Mouse (Mus musculus): Measurements from ENCODE around the gene Bmpr1b. TPM values are rescaled to one million over a fixed set of nuclear protein-coding genes. Genes with fewer than 3 reads are reported as not detected.

The Bmpr1b gene
- total RNA-seq, 4 experiments from 2014 or later: 19.7 to 21.1 (median 20.3) TPM

DNA sequence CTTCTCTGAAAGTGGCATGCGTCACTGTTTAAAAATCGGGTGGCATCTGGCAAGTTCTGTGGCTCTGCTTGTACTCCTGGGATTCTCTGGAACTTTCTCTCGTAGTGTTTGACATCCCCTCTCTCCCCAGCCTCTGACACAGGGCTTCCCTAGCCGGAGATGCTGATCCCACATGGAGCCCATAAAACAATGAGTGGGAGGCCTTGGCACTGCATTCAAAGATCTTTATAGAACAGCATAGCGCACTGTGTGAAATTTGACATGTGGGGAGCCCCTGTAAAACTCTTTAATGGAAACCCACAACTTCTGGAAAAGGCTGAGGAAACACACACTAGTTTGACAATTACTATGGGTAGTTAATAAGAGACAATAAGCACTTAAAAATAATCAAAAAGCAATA, 126.2 kb downstream of the Bmpr1b start:
- DNase-seq (ENCODE audit: low spot score in 2 of 2): no peak

DNA sequence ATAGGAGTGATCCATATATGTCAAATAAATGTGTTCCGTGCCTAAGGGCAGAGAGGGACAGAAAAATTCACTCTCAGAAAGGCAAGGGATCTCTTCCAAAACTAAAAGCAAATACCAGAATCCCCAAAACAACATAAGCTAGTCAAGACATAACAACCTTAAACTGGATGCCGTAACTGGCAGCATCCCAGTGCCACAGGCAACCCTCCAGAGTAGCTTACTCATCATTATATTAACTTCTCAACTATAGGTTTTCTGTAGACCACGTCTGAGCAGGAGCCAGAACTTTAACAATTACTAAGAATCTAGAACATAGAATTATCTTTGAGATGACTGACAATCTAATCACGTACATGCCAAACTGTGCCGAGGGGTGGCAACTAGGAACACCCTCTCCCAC, 128.9 kb downstream of the Bmpr1b start:
- no peak for DNase-seq (ENCODE audit: low spot score in 2 of 2)

DNA sequence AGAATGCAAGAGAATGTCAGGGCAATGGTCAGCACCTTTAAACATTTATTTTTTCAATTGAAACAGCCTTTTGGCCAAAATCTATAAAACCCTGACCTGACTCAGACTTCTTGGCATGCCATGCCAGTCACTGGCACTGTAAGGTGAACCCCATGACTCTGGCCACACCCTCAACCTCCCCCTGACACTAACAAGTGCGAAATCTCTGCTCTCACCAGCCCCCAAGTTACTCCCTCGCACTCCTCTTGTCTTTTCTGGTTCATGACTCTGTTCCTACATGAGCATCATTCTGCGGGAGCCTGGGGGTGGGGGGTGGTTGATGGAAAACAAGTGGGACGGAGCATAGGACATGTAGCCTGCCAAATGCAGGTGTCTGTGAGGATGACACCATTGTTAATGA, 135.1 kb downstream of the Bmpr1b start:
- DNase-seq (ENCODE audit: low spot score in 2 of 2): no peak

DNA sequence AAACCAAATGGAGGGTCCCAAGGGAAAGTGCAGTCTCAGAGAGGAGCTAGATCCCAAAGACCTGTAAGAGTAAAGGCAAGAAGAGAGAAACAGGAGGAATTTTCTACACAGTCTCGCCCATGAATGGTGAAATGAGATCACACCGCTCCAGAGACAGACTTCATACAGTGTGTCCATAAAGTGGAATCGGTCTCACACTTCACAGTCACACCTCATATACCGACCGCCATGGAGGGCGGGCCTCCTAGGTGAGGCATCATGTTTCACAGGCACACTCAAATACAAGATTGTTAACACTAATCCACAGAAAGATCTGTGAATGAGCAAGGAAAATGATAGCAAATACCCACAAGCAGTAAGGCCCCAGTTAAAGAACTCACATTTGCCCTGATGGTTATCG, 149.5 kb downstream of the Bmpr1b start:
- DNase-seq (ENCODE audit: low spot score in 2 of 2): no peak

DNA sequence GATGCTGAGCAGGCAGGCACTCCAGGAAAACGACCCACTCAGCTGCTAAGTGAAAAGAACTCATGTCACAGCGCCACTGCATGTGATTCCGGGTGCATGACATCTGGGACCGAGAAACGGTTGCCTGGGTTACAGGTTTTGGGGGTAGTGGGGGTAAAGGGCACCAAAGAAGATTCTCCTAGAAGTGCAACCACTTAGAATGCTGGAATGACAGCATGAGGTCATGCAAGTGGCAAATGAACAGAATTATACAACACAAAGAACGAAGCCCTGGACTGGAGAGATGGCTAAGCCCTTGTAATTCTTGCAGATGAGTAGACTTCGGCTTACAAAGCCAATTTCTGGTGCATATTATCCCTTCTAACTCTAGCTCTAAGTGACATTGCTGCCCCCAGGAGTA, 184.7 kb downstream of the Bmpr1b start:
- DNase-seq (ENCODE audit: low spot score in 2 of 2): no peak

DNA sequence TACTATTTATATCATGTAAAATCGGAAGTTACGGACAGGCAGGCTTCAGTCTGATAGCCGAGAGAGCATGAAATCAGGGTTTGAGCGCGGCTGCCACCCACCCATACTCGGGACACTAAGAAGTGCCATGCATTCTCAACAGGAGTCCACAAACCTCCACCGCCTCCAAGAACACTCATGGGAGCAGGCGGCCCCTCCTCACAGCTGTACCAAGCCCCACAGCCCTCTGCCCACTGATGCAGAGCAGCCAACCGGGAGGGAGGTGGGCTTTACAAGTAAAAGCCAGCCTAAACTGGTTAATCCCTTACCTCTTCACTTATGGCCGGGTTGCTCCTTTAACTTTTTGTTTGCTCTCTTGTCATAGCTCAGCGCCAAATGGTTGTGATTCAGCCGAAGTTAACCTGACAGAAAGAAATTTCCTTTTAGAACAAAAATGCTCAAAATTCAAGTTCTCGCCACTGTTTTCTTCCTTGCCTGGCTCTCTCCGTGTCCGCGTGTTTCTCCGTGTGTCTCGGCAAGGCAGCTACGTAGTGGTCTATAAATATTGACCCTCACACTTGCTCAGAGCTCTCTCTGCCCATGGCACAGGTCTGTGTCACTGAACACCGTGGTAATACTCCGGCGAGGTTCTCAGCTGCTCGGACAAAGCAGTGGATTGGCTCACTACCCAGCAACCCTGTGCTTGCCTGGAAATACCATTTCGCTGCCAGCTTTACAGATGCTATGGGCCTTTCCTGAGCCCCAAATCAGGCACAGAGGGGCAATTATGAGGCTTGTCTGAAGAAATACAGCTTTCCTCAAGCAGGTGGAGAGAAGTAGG, 187.4 kb downstream of the Bmpr1b start:
- peak; percentile 5 to 7 for DNase-seq (ENCODE audit: low spot score in 2 of 2)

DNA sequence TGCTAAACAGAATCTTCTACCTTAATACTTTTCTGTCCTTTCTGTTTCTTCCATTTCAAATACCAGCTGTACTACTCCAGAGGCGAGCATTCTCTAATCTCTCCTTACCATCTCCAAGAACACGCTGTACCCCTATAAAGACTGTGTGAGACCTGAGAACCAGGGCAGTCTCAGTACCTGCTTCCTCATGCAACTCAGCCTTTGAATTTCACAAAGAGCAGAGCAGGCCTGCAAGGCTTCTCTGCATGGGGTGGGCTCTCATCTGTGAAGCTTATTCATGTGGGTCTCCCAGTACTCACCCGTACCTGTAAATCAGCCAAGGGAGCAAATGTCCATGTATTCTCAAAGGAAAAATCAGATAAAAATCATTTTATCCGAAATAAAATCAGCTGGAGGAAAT, 203.0 kb downstream of the Bmpr1b start:
- no peak for DNase-seq (ENCODE audit: low spot score in 2 of 2)

DNA sequence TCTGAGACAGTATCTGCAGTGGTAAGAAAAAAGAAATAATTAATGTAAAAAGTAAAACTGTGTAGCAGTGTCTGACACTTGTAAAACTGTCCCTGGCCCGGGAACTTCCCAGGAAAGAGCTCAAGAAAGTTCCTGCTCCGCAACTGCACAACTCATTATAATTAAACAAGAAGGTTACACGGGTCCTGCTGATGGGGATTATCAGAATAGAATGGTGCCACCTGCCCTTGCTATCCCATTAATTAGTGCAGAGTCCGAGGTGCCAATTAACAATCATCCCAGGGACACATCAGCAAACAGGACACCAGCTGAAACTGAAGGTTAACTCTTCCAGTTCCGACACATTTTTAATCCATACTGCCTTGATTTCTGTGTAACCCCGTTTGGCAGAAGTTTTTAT, 216.3 kb downstream of the Bmpr1b start:
- DNase-seq (ENCODE audit: low spot score in 2 of 2): no peak

DNA sequence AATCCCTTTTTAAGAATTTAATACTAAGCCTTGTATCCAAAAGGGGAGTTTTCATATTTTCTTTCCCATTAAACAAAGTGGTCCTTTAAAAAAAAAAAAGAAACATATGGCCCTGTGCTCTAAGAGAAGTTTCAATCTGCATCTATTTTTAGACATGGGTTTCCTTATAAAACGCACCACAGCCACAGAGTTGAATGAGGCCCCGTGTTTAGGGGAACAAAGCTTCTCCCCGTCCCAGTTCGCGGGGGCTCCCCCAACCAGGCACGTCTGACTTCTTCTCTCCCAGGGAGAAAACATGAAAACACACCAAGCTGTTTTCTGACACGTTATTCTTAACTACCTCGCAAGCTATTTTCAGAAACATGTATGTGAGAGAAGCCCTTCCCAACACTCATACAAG, 218.6 kb downstream of the Bmpr1b start:
- DNase-seq (ENCODE audit: low spot score in 2 of 2): no peak

DNA sequence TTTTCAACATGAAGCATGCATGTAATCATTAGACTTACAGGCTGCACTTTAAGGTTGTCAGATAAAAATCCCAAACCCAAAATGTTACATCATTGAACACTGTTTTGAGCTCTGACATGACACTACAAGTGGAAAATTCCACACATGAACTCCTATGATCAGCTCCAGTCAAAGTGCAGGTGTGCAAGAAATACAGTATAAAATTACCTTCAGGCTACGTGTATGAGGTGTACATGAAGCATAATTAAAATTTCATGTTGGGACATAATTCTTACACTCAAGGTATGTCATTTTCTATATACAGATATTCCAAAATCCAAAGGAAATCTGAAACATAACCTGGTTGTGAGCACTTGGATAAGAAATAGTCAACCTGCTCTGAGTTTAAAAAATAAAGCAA, 220.7 kb downstream of the Bmpr1b start:
- no peak for DNase-seq (ENCODE audit: low spot score in 2 of 2)

DNA sequence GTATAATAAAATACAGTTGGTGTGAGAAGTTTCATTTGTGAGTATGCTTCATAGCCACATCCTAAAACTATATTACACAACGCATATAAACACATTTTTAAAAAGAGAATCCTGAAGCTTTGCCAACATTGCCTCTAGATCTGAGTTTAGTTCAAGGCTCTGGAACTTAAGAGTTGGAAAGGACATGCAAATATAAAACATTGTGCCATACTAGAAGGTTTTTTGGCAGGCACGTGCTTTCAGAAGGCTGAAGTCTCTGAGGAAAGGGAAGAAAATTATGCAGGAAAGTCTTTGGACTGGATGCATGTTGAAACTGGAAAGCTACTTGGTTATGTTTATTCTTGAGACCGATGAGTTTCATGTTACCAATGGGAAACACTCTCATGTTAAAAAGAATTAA, 221.1 kb downstream of the Bmpr1b start:
- no peak for DNase-seq (ENCODE audit: low spot score in 2 of 2)

DNA sequence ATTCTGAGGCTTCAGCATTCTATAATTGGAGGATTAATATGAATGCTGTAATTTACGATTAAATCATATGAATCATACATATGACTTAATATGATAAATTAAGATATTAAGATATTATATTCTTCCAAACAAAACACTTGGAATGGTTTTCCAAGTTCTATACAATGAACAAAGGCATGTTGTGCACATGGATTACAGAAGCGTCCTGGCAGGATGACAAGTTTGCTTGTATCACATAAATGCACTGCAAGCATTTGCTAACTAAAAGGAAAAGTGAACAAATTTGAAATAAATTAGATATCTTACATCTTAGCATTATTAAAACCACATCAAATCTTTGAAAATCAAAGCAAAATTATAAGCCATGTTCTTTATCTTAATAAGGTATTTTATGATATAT, 222.4 kb downstream of the Bmpr1b start:
- no peak for DNase-seq (ENCODE audit: low spot score in 2 of 2)

DNA sequence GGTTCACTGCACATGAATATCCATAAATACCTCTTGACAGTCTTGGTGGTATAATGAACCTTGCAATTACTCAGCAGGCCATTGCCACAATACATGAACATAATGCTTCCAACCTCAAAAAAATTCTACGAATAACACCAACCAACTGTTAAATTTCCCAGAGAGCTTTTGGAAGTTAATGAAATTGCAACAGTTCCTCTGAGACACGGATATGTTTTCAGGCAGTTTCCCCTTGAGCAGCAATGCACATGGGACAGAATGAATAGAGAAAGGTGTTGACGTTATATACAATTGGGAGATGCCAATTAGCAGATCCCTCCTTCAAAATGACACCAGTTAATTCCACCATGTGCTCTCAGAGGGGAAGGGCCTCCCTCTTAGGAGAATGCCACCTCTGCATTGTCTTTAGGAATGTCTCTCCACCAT, 225.9 kb downstream of the Bmpr1b start:
- DNase-seq (ENCODE audit: low spot score in 2 of 2): no peak

DNA sequence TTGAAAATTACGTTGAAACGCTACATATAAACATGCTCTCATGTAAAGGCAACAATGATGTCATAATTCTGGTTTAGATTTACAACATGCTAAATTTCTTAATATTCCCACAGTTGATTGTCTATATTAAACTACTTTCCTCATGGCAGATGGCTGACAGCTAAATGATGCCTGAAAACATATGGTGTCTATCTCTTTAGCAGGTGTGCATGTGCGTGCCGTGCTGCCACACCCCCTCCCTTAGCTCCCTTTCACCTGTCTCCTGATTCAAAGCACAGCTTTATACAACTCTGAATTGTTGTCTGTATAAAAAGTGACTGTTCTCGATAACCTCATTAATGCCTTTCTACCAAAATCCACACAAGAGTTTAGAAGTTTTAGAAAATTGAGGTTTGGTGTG, 229.0 kb downstream of the Bmpr1b start:
- DNase-seq (ENCODE audit: low spot score in 2 of 2): no peak

DNA sequence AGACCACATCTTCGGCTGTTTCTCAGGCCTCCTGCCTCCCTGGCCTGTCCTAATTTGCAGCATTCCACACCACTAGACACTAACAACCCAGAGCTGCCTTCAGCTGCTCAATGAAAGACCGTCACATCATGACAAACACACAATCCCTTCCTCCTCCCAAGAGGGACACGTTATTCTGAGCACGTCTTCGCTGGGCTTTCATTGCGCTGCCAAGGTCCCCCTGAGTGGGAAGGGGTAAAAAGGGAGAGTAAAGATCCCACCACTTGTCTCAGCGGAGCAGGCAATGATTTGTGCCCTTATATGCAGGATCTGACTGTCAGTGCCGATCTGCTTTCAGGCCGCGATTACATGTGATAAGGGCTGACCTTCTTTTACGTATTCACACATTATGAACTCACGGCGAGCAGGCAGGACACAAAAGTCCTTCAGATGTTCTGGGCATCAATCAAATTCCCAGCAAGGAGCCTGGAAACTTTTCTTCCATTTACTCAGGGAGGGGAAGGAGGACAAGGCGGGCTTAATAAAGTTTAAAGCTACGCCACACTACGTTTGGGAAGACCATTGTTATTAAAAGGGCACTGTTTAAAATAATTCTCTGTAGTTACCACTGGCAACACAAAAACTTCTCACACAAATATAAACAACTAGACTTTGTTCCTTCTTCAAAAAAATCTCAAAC, 232.5 kb downstream of the Bmpr1b start:
- peak in 1 of 2 experiments; percentile 7 for DNase-seq (ENCODE audit: low spot score in 2 of 2)

DNA sequence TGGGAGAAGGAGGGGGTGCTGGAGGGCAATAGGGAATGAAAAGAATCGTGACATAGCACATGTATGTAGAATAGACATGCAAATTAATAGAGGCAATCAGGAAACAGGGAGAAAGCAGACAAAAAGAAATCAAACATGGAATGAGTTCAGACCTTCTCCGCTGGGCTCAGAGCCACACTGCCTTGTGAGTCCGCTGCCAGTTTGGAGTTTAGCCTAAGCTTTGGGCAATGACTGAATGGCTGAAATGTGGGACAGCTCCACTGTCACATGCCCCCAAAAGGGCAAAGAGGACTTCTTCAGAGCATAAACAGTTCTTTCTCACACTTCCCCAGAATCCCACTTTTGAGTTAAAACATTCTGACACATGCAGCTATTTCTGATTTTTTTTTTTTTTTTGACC, 236.3 kb downstream of the Bmpr1b start:
- DNase-seq (ENCODE audit: low spot score in 2 of 2): peak in 1 of 2 experiments; percentile 29

DNA sequence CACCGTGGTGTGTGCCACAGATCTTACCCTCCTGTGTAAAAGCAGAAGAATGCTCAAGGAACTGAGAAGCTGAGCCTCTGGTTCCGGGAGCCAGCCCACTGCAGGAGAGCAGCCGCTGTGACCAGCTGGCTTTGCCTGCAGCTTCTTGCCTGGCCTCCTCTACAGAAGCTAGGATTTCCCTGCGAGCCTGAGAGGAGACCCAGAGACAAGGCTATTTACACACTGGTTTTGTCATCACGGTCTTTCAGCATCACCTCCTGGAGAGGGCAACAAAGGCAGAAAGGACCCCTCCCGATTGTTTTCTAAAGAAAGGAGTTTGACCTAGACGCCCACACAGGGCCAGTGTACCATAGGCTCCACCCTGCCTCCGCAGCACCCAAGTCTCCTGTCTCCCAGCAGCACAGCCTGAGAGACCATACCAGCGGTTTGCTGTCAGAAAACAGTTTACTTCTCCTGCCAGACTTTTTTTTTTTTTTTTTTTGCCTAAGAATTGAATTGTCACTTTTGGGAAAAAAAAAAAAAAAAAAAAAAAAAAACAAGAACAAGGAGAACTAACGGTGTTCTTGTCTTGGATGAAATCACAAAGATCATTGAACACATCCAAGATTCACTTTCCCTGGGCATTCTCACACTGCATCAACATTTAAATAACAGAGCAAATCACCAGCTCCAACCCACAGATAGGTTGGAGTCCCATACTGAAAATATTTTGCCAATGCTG, 237.7 kb downstream of the Bmpr1b start:
- DNase-seq (ENCODE audit: low spot score in 2 of 2): no peak

DNA sequence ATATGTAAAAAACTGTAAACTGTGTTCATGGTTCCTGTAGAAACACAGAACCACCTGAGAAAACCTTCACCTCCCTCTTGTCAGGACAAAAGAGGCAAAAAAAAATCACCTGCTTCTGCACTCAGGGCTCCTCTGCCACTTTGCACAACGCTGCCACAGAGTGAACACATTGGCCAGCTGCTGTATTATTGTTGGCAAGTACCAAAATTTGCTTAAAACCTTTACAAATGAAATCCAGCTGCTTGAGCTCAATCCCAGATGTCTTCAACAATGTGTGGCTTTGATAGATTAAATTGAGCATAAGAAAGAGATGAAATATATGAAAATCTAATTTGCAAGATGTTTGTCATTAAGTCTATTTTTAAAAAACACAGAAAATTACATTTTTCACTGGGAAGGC, 245.8 kb downstream of the Bmpr1b start:
- no peak for DNase-seq (ENCODE audit: low spot score in 2 of 2)

DNA sequence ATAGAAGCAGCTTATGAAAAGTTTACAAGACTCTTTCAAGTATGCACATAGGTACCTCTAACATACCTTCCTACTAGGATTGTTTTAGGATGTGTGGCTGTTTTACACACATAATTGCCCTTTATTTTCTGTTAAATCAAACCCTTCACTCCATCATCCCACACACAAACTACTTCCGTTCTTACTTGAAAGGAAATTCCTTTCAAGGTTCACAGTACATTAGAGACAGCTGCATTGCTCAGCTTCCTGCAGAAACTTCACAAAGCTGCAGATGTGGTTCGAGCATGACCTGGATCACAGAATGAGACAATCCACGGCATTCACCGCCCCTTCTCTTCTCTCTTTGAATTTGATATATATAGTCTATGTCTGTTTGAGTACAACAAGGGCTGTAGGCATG, 248.1 kb downstream of the Bmpr1b start:
- DNase-seq (ENCODE audit: low spot score in 2 of 2): no peak

DNA sequence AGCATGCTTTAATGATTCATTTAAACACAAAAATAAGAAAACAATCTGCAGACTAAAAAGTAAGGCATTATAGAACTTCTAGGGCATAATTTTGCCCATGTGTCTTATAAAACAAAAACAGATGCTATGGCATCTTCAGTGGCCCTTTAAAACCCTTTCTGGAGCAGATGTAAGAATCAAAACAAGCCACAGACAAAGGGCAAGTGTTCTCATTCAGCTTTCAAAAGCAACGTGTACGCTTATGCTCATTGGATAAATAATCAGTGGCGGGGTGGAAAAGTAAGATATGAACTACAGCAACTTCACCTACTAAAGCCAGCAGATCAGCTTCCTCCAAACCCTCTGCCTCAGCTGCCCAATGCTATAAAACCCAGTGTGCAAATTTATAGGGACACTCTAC, 249.6 kb downstream of the Bmpr1b start:
- no peak for DNase-seq (ENCODE audit: low spot score in 2 of 2)

DNA sequence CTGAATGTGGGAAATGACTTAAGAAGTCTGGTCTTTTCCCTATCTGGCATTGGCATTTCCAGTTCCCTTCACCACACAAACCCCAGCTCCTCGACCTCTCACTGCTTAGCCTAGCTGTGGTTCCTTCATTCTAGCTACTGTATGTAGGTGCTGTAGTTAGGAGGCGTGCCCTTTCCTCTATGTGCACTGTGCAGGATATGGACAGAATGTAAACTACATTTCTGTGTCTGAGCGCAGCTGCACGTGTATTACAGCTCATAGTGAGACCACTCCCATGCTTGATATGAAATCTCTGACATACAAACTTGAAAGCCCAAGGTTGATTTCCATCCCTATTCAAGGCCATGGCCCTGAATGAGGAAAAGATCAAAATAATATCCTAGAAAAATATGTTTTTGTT, 252.1 kb downstream of the Bmpr1b start:
- no peak for DNase-seq (ENCODE audit: low spot score in 2 of 2)

DNA sequence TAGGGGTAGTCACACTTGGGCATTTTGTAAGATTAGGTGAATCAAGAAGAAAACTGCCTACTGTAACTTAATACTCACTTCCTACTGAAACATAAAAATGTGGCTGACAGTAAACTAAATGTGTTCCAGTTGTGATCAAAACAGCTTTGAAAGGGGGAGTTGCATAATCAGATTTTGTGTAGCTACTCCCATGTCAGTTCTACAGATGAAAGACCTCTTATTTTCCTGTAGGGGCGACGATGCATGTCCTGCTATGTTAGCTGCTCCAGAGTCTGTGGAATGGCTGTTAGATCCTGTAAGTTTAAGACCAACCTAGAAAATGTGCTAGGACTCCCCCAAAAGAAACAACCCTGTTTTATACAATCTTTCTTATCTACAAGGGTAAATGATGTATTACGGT, 253.2 kb downstream of the Bmpr1b start:
- DNase-seq (ENCODE audit: low spot score in 2 of 2): no peak
